ENCODE assay signal across 19 mouse cellular contexts in the genomic region with DNA sequence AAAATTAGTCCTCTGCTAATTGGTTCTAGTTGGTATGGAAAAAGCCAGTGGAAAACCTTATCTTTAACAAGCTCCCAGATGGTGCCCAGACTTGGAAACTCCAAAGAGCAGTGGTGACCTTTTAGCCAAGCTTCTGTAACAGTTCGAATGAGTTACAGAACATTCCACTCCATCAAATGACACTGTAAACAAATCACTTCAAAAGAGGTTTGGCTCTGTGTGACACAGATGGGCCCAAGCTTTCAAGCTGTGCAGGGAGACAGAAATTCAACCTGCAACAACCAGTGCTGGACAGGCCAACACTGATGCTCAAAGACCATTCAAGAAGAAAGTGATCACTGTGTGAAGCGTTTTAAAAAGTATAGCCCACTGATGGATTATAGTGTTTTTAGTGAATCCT. TPM values are rescaled to one million over a fixed set of nuclear protein-coding genes. Genes with fewer than 3 reads are reported as not detected.
A peak's percentile ranks its signal among the peaks of the same experiment; 100 is the strongest.
DNase-seq lines count a peak whose midpoint lies in the region.
"Had no signal": no experiment of that assay in that cellular context is flagged by ENCODE, and none has a peak within 500 bp of the region (broad histone marks: within the 10 kb centered on the region; RNA-seq: fewer than 3 reads in every experiment).

No protein-coding gene starts in this region.

- intact Hi-C loops in left cerebral cortex, postnatal 14 days (cut with DNase I): no loop called here

- peak; percentile 8 for DNase-seq in adrenal gland, adult 8-10 months
- DNase-seq in adrenal gland, adult 18-20 months (ENCODE audit: low spot score in 2 of 2): no peak
- peak; percentile 13 for DNase-seq in lung, postnatal 10 days
- DNase-seq in lung, postnatal 4 days: no peak
- DNase-seq in brain, adult 2 months (ENCODE audit: low read depth, low spot score): peak; percentile 3
- DNase-seq in lung, postnatal 36 days: peak; percentile 30
- DNase-seq in left cerebral cortex, postnatal 14 days (ENCODE audit: low spot score in 2 of 2): no peak
- no peak for DNase-seq in MN1 (ENCODE audit: low spot score)
- DNase-seq: cerebellum, adult 2 months; cerebellum, postnatal 25 days; heart, postnatal 10 days; kidney, adult 11 months; kidney, postnatal 14 days; layer of hippocampus, adult 9-11 months; liver; right cerebral cortex, postnatal 4 days; thymus, adult 18-20 months; thymus, postnatal 36 days had no signal

RNA-seq across cellular contexts. Expression of a gene that starts 40.1 kb away (rescaled TPM):
- total RNA-seq in adrenal gland, adult 8-10 months (2022): 10 to 100 TPM; 24.7 to 38.5 (median 30.6) TPM
- 10 to 100 TPM; 28.3 to 34.0 TPM for total RNA-seq in adrenal gland, adult 18-20 months (2021)
- 1 to 10 TPM; 5.5 to 8.0 TPM for total RNA-seq in left cerebral cortex, postnatal 14 days (2021)
- total RNA-seq: megakaryocyte-erythroid progenitor cell, adult 5-6 weeks had no signal

Comparison
In these comparisons a context has a peak if more than half of its experiments do, and no peak if none do; other contexts are left out.
1. DNase-seq: peak in adrenal gland, adult 8-10 months (single experiment), lung, postnatal 10 days (single experiment), brain, adult 2 months (single experiment) and lung, postnatal 36 days (single experiment); none in adrenal gland, adult 18-20 months (0 of 2), lung, postnatal 4 days (0 of 2), left cerebral cortex, postnatal 14 days (0 of 2) and MN1 (single experiment).